Mouse (Mus musculus) spleen, adult 2 months (tissue): ENCODE results near the gene Nkx3-2. TPM values are rescaled to one million over a fixed set of nuclear protein-coding genes. Genes with fewer than 3 reads are reported as not detected.

Experiments used
- DNase-seq, 2 experiments: peaks; one replicate each; pipeline versions ENCODE4 v3.0.0 to v3.0.0-alpha.2; 2012 to 2021; ENCODE audit warnings: low spot score in 2 of 2, low read depth in 1 of 2
- H3K27ac ChIP-seq: fragments of 200-500 bp; 2 replicates; pipeline ENCODE4 v1.5.1; 2012; ENCODE audit warnings: low read length, inconsistent platforms; ENCODE audit not compliant: insufficient read depth
- H3K27me3 ChIP-seq: fragments of 200-500 bp; 2 replicates; pipeline ENCODE4 v1.6.1; 2012; ENCODE audit warnings: mild to moderate bottlenecking, moderate library complexity, low read length, inconsistent platforms; ENCODE audit not compliant: control insufficient read depth, insufficient read depth
- H3K36me3 ChIP-seq: fragments of 200-500 bp; 2 replicates; pipeline ENCODE4 v1.6.1; 2012; ENCODE audit warnings: mild to moderate bottlenecking, low read length, inconsistent platforms; ENCODE audit not compliant: control insufficient read depth, insufficient read depth
- H3K4me1 ChIP-seq: fragments of 200-500 bp; 2 replicates; pipeline ENCODE4 v1.6.1; 2011; ENCODE audit warnings: inconsistent platforms; ENCODE audit not compliant: control insufficient read depth, insufficient read depth, insufficient read length
- H3K4me3 ChIP-seq: fragments of 200-500 bp; 2 replicates; pipeline ENCODE4 v1.5.1; 2011; ENCODE audit warnings: mild to moderate bottlenecking, inconsistent platforms; ENCODE audit not compliant: insufficient read depth, insufficient read length; ENCODE audit errors: extremely low read depth
- CTCF ChIP-seq: fragments of 200-500 bp; IDR thresholded peaks from 2 replicates; pipeline ENCODE4 v1.5.1; 2011; ENCODE audit warnings: mild to moderate bottlenecking, inconsistent platforms; ENCODE audit not compliant: insufficient read depth, insufficient read length, insufficient replicate concordance; ENCODE audit errors: extremely low read depth
- POLR2A ChIP-seq: fragments of 200-500 bp; IDR thresholded peaks from 2 replicates; pipeline ENCODE4 v1.6.1; 2011; ENCODE audit warnings: low read depth, low read length, inconsistent platforms
- WGBS: fragments of 180-500 bp; shearing (Covaris S2); methylation state at CpG from one replicate; pipeline ENCODE4 v1.1.7; 2018; 5-methylcytosine and 5-hydroxymethylcytosine counted together
- polyA plus RNA-seq: library from polyadenylated mRNA; depleted of rRNA; stranded (reverse); fragments of >200 nt; gene quantifications from 2 replicates; pipeline ENCODE4 v1.2.3, GENCODE M21; 2012

The Nkx3-2 gene
- polyA plus RNA-seq, 1 experiment: 4.6 TPM

GRCm38 (mm10) chr5:41762141-41762946 lies 2.0 kb downstream of the Nkx3-2 start:
- WGBS: 2% methylated on average over 27 of the region's 27 CpGs
- Histone ChIP-seq H3K27me3 (peaks cover 31% of the 10 kb centered on the region), H3K4me1 (peaks cover 13% of the 10 kb centered on the region), H3K36me3 (no peaks in the 10 kb centered on the region), H3K4me3 (peak overlapping the region; percentile 31; the same call in 1 of the 2 replicates), H3K27ac (no peak overlapping the region; the same call in 1 of the 2 replicates)
- TF ChIP-seq CTCF: no peak
- no peak for TF ChIP-seq POLR2A
- no peak for DNase-seq

GRCm38 (mm10) chr5:41761509-41762140 lies 2.7 kb downstream of the Nkx3-2 start:
- H3K27me3 ChIP-seq: peaks cover 27% of the 10 kb centered on the region
- peaks cover 7% of the 10 kb centered on the region for H3K4me1 ChIP-seq
- TF ChIP-seq POLR2A: no peak
- TF ChIP-seq CTCF: no peak
- peak overlapping the region; percentile 31; the same call in 1 of the 2 replicates for H3K4me3 ChIP-seq
- 2% methylated on average over 56 of the region's 56 CpGs for WGBS
- peak overlapping the region; percentile 25; the same call in 1 of the 2 replicates for H3K27ac ChIP-seq
- no peaks in the 10 kb centered on the region for H3K36me3 ChIP-seq
- no peak for DNase-seq

- Histone ChIP-seq H3K4me3 (peak overlapping the region; percentile 31; the same call in 1 of the 2 replicates), H3K27ac (peak overlapping the region; percentile 25; the same call in 1 of the 2 replicates), H3K36me3 (no peaks in the 10 kb centered on the region), H3K4me1 (peaks cover 7% of the 10 kb centered on the region), H3K27me3 (peaks cover 23% of the 10 kb centered on the region)
- DNase-seq: no peak
- 20% methylated on average over 22 of the region's 22 CpGs for WGBS
- no peak for TF ChIP-seq CTCF
- TF ChIP-seq POLR2A: no peak
Measured at GRCm38 (mm10) chr5:41760831-41761508, 3.3 kb downstream of the Nkx3-2 start.

GRCm38 (mm10) chr5:41760071-41760470 lies 4.2 kb downstream of the Nkx3-2 start:
- peaks cover 7% of the 10 kb centered on the region for H3K4me1 ChIP-seq
- no peak overlapping the region for H3K4me3 ChIP-seq
- WGBS: 13% methylated on average over 8 of the region's 8 CpGs
- no peak for TF ChIP-seq POLR2A
- TF ChIP-seq CTCF: no peak
- no peaks in the 10 kb centered on the region for H3K36me3 ChIP-seq
- H3K27ac ChIP-seq: no peak overlapping the region; the same call in 1 of the 2 replicates
- no peak for DNase-seq
- peaks cover 24% of the 10 kb centered on the region for H3K27me3 ChIP-seq

GRCm38 (mm10) chr5:41758671-41759639 lies 5.3 kb downstream of the Nkx3-2 start:
- WGBS: 20% methylated on average over 19 of the region's 19 CpGs
- DNase-seq: no peak
- H3K4me3 ChIP-seq: no peak overlapping the region; the same call in 1 of the 2 replicates
- peaks cover 6% of the 10 kb centered on the region for H3K4me1 ChIP-seq
- H3K36me3 ChIP-seq: no peaks in the 10 kb centered on the region
- peaks cover 20% of the 10 kb centered on the region for H3K27me3 ChIP-seq
- no peak for TF ChIP-seq POLR2A
- TF ChIP-seq CTCF: no peak
- H3K27ac ChIP-seq: no peak overlapping the region; the same call in 1 of the 2 replicates

- Histone ChIP-seq H3K4me3 (no peak overlapping the region), H3K36me3 (no peaks in the 10 kb centered on the region), H3K27me3 (peaks cover 15% of the 10 kb centered on the region), H3K4me1 (peaks cover 4% of the 10 kb centered on the region), H3K27ac (no peak overlapping the region)
- no peak for TF ChIP-seq CTCF
- TF ChIP-seq POLR2A: no peak
- DNase-seq: no peak
- 17% methylated on average over 5 of the region's 5 CpGs for WGBS
Measured at GRCm38 (mm10) chr5:41757338-41757737, 7.0 kb downstream of the Nkx3-2 start.
